Mouse (Mus musculus) ovary, postnatal 10 days (tissue): ENCODE results near the gene Nelfb.

Source experiments
- DNase-seq: peaks from one replicate; pipeline ENCODE4 v3.0.0; 2022; ENCODE audit warnings: low spot score

The Nelfb gene

DNA sequence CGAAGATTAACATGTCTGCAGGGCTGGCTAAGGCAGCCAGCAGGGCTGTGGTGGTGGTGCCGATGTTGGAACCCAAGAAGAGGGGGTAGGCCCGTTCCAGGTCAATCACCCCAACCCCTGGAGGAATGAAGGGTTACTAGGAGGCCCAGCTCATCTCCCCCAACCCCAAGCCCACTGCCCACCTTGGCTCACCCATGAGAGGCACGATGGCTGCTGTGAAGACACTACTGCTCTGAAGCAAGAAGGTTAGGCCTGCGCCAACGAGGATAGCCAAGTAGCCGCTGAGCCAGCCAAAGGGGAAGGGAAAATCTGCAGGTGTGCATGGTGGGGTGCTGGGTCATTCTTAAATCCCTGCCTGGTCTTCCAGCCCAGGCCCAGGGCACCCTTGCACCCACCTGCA lies 19.3 kb upstream of the Nelfb start:
- DNase-seq = no peak

- DNase-seq = no peak
Observed at GRCm38 (mm10) chr2:25229582-25229981, 18.3 kb upstream of the Nelfb start.

GRCm38 (mm10) chr2:25228995-25229530 lies 17.8 kb upstream of the Nelfb start:
- no peak for DNase-seq

DNA sequence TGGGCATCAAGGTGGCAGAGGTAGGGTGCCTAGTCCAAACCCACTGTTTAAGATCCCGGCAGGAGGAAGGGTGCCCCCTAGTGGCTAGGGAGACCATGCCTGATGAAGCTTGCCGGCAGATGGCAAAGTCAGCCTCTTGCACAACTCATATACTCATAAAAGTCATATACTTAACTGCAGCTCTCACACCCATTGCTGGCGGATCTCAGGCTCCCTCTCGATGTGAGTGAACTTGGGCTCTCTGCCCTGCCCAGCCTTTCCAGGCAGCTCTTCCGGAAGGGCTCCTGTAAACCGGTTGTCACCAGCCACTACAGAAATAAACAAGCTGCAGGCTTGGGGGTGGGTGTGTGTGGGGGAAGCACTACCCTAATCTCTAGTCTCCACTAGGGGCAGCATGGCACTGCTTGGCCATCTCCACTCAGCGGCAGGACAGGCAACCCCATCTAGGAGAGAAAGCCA lies 17.2 kb upstream of the Nelfb start:
- DNase-seq = peak; percentile 57

DNA sequence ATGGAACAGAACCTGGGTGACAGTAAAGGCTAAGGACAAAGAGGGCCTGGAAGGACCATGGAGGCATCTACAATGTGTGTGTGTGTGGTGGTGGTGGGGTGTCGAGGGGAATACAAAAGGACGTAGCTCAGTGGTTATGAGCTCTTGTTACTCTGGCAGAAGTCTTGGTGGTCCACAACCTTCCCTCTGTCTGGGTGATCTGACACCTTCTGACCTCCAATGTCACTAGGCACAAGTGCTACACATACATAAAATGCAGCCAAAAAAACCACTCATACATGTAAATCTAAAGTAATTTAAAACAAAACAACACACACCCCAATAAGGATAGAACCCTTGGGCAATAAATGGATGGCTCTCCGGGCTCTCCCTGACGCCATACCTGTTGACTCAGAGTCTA lies 16.1 kb upstream of the Nelfb start:
- no peak for DNase-seq

DNA sequence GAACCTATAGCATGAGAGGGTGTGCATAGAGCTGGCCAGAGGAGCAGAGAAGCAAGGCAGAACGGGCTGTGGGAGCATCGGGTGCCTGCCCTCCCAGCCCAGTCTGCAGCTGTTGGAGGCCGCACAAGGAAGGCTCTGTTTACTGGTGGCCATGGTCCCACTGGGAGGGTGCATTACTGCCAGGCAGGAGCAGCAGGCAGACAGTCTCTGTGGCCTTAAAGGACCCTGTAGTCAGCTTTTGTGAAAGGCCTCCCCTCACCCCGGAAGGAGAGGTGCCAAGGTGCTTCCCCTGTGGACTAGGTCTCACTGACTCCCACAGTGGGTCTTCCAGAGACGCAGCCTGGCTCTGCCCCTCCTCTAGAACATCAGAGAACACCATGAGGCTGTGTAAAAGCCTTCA lies 15.6 kb upstream of the Nelfb start:
- DNase-seq = no peak

GRCm38 (mm10) chr2:25225811-25226379 lies 14.6 kb upstream of the Nelfb start:
- no peak for DNase-seq

DNA sequence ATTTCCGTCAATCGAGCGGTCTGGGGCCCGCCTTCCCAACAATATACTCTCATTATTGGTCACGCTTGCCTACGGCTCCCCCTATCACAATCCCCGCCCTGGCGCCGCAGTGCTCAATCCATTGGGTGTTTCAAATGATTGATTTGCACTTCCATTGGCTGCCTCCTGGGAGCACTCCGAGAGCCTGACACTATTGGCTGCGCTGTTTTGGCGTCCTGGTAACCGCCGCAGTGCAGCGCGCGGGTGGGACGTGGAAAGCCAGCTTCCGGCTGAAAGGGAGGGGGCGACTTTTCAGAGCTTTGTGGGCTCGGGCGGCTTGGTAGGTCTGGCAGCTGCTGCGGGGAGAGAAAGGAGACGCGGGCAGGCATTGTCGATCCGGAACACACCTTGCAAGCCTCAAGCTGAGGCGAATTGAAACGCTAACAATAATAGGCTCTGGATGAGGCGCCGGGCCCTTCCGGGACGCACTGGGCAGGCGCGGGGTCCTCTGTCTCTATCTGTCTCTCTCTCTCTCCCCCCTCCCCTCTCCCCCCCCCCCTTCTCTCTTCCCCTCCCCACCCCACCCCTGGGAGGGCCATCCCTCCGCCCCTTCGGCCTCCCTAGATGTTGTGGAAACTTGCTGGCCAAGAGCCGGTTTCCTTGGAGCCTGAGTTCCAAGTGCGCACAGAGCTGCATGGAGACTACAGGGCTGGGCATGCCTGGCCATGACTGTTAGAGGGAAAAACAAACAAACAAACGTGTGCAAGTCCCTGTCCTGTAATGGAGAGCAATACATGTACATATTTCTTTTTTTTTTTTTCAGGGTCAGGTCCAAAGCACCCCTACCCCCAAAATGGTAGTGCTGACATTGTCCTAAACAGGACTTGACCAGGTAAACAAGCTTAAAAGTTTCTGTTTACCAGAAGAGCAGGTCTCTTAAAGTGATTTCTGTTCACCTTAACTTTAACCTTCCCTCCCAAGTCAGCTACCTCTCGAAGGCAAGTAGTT lies 13.8 kb upstream of the Nelfb start:
- peak; percentile 87 for DNase-seq

DNA sequence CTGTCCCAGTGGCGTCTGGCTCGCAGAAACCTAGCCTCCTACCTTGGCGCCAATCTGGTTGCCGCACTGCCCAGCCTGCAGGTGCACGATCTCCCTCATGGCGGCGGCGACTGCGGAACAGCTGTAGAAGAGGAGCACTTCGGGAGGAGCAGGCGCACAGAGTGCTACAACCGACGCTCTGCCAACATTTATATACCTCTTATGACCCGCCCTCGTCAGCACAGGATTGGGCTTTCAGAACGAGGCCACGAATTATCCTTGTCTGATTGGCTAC lies 13.1 kb upstream of the Nelfb start, which contains the start of gene Tubb4b:
TSS of gene Tubb4b (minus strand) at position 211 of the 274 bp plus-strand sequence.
- DNase-seq = no peak

DNA sequence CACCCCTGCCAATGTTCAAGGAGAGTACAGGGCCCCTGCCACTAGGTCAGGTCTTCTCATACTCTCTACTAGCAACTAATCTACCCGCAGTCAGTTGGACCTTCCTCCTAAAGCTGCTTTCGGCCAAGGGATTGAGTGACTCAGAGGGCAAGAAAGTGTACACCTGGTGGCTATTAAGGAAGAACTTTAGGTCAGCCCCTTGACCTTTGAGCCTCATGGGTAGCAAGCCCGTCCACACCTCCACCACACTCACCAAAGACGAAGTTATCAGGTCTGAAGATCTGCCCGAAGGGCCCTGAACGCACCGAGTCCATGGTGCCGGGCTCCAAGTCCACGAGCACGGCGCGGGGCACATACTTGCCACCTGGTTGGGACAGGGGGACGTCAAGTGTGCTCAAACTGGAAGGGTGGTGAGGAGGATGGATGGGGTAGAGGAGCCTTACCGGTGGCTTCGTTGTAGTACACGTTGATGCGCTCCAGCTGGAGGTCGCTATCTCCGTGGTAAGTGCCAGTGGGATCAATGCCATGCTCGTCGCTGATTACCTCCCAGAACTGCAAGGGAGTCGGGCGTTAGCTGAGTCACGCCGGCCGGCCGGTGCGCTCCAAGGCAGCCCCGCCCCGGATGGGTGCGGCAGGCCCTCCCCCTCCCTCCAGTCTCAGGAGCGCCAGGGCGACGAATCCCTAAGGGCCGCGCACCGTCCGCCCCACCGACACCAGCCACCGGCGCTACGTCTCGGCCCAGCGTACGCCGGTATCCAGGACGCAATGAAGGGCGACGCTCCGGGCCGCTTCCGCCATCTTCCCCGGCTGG lies 12.6 kb upstream of the Nelfb start:
- DNase-seq = peak; percentile 30

DNA sequence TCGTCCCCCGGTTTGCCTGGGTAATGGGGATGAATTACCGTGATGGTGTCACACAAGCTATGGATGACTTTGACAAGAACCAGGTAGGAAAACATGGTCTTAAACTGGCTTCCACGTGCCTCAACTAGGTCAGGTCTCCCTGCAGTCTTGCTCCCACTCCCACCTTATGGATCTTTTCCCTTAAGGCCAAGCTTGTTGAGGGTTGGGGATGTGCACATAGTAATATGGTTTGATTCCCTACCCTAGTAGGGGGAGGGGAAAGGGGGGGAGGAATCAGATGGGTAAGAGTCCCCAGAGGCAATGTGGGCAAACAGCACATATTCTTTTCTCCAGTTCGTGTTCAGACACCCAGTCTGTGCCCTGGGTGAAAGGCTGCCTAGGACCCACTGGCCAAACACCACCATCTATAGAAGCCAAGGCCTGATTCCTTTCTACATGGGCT lies 10.1 kb upstream of the Nelfb start:
- DNase-seq = no peak

DNA sequence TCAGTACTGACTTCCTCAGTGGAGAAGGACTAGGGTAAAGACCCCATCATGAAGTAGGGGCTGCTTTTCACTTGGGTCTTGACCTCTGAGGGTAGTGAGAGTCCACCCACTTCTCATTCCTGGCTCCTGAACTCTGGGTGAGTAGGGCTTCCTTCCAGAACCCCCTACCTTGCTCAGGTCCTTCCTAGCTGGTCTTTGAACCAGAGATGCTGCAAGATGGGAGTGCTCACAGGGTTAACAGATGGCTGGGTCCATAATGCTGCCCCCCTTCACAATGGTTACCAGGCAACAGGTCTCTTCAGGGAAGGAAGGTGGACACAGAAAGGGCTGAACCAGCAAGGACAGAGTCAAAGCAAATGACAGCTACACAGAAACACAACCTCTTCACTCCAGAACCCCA lies 7.2 kb upstream of the Nelfb start, which contains the start of gene Fam166a:
TSS of gene Fam166a (plus strand) at position 301 of the 400 bp plus-strand sequence.
- DNase-seq = no peak

- no peak for DNase-seq
Observed at GRCm38 (mm10) chr2:25217666-25218065, 6.4 kb upstream of the Nelfb start.

DNA sequence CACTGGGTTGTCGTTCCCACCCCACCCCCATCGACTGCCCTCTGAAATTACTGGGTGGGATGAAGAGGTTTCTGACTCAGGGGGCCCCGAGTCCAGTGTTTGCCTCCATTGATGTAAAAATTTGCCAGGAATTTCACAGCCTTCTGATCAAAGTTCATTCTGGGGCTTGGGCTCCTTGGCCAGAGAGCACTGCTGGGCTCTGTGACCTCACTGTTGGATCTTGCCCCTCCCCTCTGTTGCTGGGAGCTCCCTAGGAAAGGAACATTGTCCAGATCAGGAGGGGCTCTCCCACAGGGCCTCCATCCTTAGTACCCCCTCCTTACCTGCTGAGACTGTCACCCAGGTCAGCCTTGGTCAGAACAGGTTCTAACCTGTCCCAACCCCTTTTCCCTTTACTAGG lies 3.2 kb upstream of the Nelfb start, which contains the start of gene Stpg3:
TSS of gene Stpg3 (minus strand) at position 194 of the 400 bp plus-strand sequence.
- DNase-seq = no peak

DNA sequence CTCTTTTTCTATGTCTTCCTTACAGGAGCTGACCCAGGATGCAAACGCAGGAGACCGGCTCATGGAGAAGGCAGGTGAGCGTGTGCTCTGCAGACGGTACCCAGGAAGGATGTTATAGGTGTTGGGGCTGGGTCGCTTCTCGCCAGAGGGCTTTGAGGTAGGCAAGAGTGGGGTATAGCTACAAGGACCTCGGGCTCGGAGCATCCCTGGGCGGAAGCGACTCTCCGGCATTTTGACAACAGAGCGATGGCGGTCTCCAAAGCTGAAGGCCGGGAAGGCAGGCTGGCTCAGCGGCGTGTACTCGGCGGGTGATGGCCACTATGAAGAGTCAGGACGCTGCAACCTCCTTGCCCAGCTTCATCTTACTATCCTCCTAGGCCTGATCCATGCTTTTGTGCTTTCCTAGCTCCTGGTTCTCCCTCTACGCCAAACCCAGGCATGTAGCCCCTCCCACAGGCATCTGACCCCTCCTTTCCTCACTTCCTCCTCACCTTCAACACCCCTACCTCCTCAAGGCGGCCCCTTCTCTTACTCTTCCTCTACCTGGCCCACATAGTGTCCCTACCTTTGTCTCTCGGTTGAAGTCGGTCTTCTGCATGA lies 2.1 kb upstream of the Nelfb start:
- no peak for DNase-seq

GRCm38 (mm10) chr2:25210686-25211085 lies 603 bp downstream of the Nelfb start:
- no peak for DNase-seq

DNA sequence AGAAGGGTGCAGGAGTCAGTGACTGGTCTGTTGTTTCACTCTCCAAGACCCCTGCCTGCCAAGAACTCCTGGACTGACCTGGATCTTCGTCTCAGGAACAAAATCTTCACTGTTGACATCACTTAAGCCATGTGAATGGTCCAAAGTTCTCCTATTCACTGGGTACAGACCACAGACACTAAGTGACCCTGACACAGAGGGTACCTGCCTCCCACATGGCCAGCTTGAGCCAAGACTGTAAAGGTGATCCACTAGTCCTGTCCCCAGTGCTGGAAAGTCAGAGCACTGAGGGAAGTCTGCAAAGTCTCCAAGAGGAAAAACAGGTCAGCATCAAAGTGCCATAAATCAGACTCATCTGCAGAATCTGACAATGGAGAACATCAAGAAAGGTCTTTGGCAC lies 3.7 kb downstream of the Nelfb start:
- DNase-seq = no peak

DNA sequence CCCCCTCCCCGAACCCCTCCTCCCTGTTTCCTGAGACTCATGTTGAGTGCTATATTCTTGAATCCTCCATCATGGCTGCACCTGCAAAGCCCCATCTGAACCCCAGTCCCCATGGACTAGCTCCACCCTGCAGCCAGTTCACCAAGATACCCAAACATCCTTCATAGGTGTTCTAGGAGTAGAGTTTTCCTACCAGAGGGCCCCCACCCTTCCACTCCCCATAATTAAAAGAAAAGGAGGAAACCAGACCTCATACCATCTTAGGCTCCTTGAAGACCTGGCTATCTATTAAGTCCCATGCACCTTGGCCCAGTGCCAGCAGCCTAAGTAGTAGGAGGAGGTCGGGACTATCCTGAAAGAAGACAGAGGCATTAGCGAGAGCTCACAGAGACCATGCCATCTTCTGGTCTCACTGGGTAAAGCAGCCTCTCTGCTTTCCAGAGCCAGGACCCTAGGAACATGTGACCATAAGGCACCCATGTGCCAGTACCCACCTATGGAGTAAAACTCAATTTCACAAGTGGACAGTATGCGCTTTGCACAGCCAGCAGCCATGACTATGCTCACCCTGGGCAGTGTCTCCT lies 7.6 kb downstream of the Nelfb start:
- no peak for DNase-seq

- no peak for DNase-seq
Observed at GRCm38 (mm10) chr2:25200631-25201030, 10.7 kb downstream of the Nelfb start.

- no peak for DNase-seq
Observed at GRCm38 (mm10) chr2:25197946-25198345, 13.3 kb downstream of the Nelfb start.

GRCm38 (mm10) chr2:25197191-25197590 lies 14.1 kb downstream of the Nelfb start:
- no peak for DNase-seq
